Mouse (Mus musculus) heart, adult 2 months (tissue): ENCODE measurements around the gene Hif3a. TPM values are rescaled to one million over a fixed set of nuclear protein-coding genes. Genes with fewer than 3 reads are reported as not detected.
A peak's percentile ranks its signal among the peaks of the same experiment; 100 is the strongest.
"Not testable (repeated sequence)": the region's sequence is repeated elsewhere in the genome, so short reads cannot be mapped to it uniquely, and the experiment has no call there.

Experiments
- DNase-seq, 2 experiments: peaks; one replicate each; pipeline ENCODE4 v3.0.0; 2021
- H3K27ac ChIP-seq: fragments of 200-600 bp; 2 replicates; pipeline ENCODE4 v1.8.1; 2022
- H3K27me3 ChIP-seq: fragments of 200-500 bp; 2 replicates; pipeline ENCODE4 v1.6.1; 2012; ENCODE audit warnings: mild to moderate bottlenecking, low read length, inconsistent platforms, mixed read lengths; ENCODE audit not compliant: control insufficient read depth, insufficient read depth
- H3K36me3 ChIP-seq: fragments of 200-500 bp; 2 replicates; pipeline ENCODE4 v1.6.1; 2012; ENCODE audit warnings: low read length, inconsistent platforms; ENCODE audit not compliant: control insufficient read depth, insufficient read depth
- H3K4me1 ChIP-seq: fragments of 200-500 bp; 2 replicates; pipeline ENCODE4 v1.6.1; 2011; ENCODE audit warnings: low read length; ENCODE audit not compliant: control insufficient read depth, insufficient read depth
- H3K4me3 ChIP-seq: fragments of 200-600 bp; 2 replicates; pipeline ENCODE4 v1.8.1; 2022
- H3K79me2 ChIP-seq: fragments of 200-500 bp; replicated peaks from 2 replicates; pipeline ENCODE4 v1.6.1; 2012; ENCODE audit warnings: mild to moderate bottlenecking, inconsistent platforms, low read length, moderate library complexity, mixed read lengths; ENCODE audit not compliant: control insufficient read depth, insufficient read depth
- H3K9ac ChIP-seq: fragments of 200-500 bp; 2 replicates; pipeline ENCODE4 v1.6.1; 2012; ENCODE audit warnings: low read depth, mild to moderate bottlenecking, control low read depth, inconsistent platforms, low read length, mixed read lengths
- CTCF ChIP-seq: fragments of 200-600 bp; IDR thresholded peaks from 2 replicates; pipeline ENCODE4 v1.8.1; 2022; ENCODE audit warnings: antibody characterized with exemption, mild to moderate bottlenecking, moderate library complexity
- EP300 ChIP-seq: fragments of 200-500 bp; IDR thresholded peaks from 2 replicates; pipeline ENCODE4 v1.6.1; 2011; ENCODE audit warnings: low read depth, low read length, control low read depth; ENCODE audit not compliant: insufficient read depth
- POLR2A ChIP-seq: fragments of 200-500 bp; IDR thresholded peaks from 2 replicates; pipeline ENCODE4 v1.6.1; 2011; ENCODE audit warnings: mild to moderate bottlenecking, low read depth, low read length, control low read depth; ENCODE audit not compliant: insufficient read depth
- WGBS: fragments of 180-500 bp; shearing (Covaris S2); methylation state at CpG from one replicate; pipeline ENCODE4 v1.1.7; 2018; 5-methylcytosine and 5-hydroxymethylcytosine counted together
- intact Hi-C: fragments of 180-260 bp; cut with DNase I; formaldehyde crosslinking; loops from one replicate; pipeline ENCODE4 v1.15.1; 2025
- polyA plus RNA-seq: library from polyadenylated mRNA; depleted of rRNA; stranded (reverse); fragments of >200 nt; gene quantifications from 2 replicates; pipeline ENCODE4 v1.2.3, GENCODE M21; 2012
- total RNA-seq, 2 experiments: library from RNA; stranded (reverse); gene quantifications; 2 replicates each; pipeline ENCODE4 v1.2.3; 2021

Gene Hif3a
- total and polyA plus RNA-seq, 3 experiments = 1.9 to 3.0 (median 2.5) TPM

DNA sequence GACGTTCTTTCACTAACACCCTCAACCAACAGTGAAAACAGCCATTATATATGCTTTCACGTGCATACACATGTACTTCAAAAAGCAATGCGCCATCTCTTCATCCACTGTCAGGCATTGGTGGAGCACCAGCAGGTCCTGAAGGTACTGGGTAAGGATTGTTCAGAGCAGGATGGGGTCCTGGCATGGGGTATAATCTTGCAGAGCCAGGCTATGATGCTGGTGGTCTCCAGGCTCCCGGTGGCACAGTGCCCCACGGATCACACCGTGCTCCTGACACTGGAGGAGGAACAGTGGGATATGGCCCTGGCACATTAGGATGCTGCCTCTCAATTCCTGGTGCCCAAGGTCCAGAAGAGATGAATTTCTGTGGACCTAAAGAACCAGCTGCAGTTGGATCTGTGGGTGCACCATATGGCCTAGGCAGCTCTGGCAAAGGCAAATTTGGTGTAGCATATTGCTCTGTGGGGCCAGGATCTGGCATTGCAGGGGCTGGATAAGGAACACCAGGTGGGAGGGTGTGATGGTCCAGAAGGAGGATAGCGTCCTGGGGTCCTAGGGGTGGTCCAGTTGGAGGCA, 15.9 kb upstream of the Hif3a start:
- intact Hi-C loops = no loop called here

DNA sequence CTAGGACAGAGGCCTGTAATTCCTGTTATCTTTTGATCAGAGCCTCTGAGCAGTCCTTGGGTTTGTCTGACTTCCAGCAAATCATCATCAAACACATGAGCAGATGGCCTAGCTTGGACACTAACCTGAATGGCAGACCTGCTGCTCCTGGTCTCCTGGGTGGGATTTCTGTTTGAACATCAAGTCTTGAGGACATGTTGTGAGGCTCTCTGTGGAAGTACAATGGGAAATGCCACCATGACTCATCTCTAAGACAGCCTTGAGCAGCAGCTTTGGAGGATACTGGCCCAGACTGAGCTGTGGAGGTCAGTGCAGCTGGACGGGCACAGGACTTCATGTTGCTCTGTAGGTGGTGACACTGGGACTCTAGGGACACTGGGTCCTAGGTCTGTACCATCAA, 14.3 kb upstream of the Hif3a start:
- 91% methylated on average over 1 of the region's 1 CpGs for WGBS
- intact Hi-C loops = no loop called here

More for the DNA sequence above, 15.9 kb upstream of the Hif3a start:
- Histone ChIP-seq H3K27me3 (no peaks in the 10 kb centered on the region), H3K9ac (no peak overlapping the region), H3K4me3 (no peak overlapping the region), H3K36me3 (no peaks in the 10 kb centered on the region), H3K4me1 (no peaks in the 10 kb centered on the region), H3K79me2 (no peaks in the 10 kb centered on the region), H3K27ac (no peak overlapping the region)
- no peak for TF ChIP-seq CTCF
- TF ChIP-seq EP300 = no peak
- TF ChIP-seq POLR2A = no peak
- 75% methylated on average over 7 of the region's 7 CpGs for WGBS
- no peak for DNase-seq

DNA sequence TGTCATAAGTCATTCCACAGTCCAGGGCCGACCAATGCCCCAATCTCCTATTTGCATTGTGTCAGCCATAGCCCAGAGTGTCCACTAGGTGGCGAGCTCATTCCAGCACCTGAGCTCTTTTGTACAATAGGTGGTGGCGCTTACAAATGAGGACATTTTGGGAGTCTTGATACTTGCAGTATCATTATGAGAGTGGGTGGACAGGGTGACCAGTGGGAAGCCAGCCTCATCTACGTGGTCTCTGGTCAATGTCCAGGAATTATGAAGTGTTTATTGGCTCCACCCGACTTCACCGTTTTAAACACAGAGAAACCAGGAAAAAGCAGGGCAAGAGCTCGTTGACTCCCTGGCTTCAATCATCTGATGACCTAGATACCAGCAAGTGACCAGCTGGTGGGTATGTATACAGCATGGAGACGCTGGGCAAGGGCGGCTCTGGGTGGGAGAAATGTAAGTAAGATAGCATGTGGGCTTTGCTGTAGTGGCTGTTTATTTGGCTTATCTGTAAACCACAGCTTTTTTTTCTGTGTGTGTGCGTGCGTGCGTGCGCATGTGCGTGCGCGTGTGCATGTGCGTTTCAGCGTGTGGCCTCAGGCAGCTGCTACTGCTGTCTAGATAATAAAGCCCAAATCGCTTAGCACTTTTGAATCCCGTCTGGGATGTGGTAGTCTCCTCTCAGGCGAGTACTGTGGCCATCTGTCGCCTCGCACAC, 11.8 kb upstream of the Hif3a start, which contains the start of gene Psg16:
Gene Psg16 (plus strand): TSS at position 137 of the 712 bp plus-strand sequence.
- Histone ChIP-seq H3K4me1 (no peaks in the 10 kb centered on the region), H3K9ac (no peak within 1 kb of the TSS), H3K79me2 (no peaks in the 10 kb centered on the region), H3K4me3 (no peak within 1 kb of the TSS), H3K27ac (no peak within 1 kb of the TSS), H3K36me3 (no peaks in the 10 kb centered on the region), H3K27me3 (no peaks in the 10 kb centered on the region)
- intact Hi-C loops = no loop called here
- TF ChIP-seq EP300 (no peak), CTCF (peak; percentile 98), POLR2A (no peak)
- 59% methylated on average over 23 of the region's 23 CpGs for WGBS
- peak; percentile 29 to 46 for DNase-seq

More for the DNA sequence above, 14.3 kb upstream of the Hif3a start:
- H3K27me3 ChIP-seq = no peaks in the 10 kb centered on the region
- no peak for DNase-seq
- no peak overlapping the region for H3K9ac ChIP-seq
- TF ChIP-seq EP300 (no peak), POLR2A (no peak), CTCF (no peak)
- no peak overlapping the region for H3K27ac ChIP-seq
- no peaks in the 10 kb centered on the region for H3K4me1 ChIP-seq
- H3K4me3 ChIP-seq = no peak overlapping the region
- H3K36me3 ChIP-seq = no peaks in the 10 kb centered on the region
- no peaks in the 10 kb centered on the region for H3K79me2 ChIP-seq

DNA sequence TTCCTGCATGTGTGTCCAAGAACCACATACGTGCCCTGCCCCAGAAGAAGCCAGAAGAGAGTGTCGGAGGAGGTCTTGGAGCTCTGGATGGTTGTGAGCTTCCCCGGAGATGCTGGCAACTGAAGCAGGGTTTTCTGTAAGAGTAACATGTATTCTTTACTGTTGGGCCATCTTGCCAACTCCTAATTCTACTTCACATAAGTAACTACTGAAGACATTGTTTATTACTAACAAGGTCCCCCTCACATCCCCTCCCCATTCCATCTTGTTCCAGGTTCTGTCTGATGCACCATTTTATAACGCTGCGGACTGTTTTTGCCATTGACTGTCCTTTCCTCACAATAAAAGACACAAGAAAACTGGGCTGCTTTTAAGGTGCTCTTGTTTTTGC, 11.3 kb upstream of the Hif3a start:
- H3K4me3 ChIP-seq = no peak overlapping the region
- no peak overlapping the region for H3K27ac ChIP-seq
- TF ChIP-seq CTCF (no peak), POLR2A (no peak), EP300 (no peak)
- intact Hi-C loops = no loop called here
- no peak for DNase-seq
- H3K36me3 ChIP-seq = no peaks in the 10 kb centered on the region
- no peaks in the 10 kb centered on the region for H3K4me1 ChIP-seq
- no peaks in the 10 kb centered on the region for H3K79me2 ChIP-seq
- H3K27me3 ChIP-seq = no peaks in the 10 kb centered on the region
- H3K9ac ChIP-seq = no peak overlapping the region
- WGBS = 59% methylated on average over 5 of the region's 5 CpGs

DNA sequence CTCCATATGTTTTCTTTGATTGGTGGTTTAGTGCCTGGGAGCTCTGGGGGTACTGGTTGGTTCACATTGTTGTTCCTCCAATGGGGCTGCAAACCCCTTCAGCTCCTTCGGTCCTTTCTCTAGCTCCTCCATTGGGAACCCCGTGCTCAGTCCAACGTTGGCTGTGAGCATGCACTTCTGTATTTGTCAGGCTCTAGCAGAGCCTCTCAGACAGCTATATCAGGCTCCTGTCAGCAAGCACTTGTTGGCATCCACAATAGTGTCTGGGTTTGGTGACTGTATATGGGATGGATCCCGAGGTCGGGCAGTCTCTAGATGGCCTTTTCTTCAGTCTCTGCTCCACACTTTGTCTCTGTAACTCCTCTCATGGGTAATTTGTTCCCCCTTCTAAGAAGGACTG, 5.4 kb upstream of the Hif3a start:
- not testable (repeated sequence) for H3K27ac ChIP-seq, DNase-seq, H3K27me3 ChIP-seq, H3K79me2 ChIP-seq, H3K36me3 ChIP-seq, H3K4me1 ChIP-seq, H3K9ac ChIP-seq, H3K4me3 ChIP-seq
- intact Hi-C loops = loop anchor here (2.0 kb wide), 1 partner anchor 117 kb away; no protein-coding TSS in a partner anchor
- 31% methylated on average over 5 of the region's 5 CpGs for WGBS

DNA sequence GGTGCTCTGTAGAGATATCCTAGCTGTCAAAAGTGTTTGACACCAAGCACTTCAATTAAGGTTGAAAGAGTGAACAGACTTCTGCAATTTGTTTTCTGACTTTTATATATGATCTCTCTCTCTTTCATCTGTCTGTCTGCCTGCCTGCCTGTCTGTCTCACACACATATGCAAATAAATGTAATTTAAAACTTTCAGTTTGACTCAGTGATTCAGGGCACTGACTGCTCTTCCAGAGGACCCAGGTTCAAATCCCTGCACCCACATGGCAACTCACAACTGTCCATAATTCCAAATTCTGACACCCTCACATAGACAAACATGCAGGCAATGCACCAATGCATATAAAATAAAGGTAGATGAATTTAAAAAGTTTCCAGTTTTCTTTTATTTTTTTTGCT, 4.8 kb upstream of the Hif3a start:
- Histone ChIP-seq H3K27ac (no peak overlapping the region), H3K9ac (no peak overlapping the region), H3K4me3 (no peak overlapping the region), H3K79me2 (no peaks in the 10 kb centered on the region), H3K36me3 (no peaks in the 10 kb centered on the region), H3K27me3 (no peaks in the 10 kb centered on the region), H3K4me1 (peaks cover 6% of the 10 kb centered on the region)
- intact Hi-C loops = loop anchor here (1.0 to 2.0 kb wide), 3 partner anchors 65 to 136 kb away; no protein-coding TSS in a partner anchor
- DNase-seq = no peak
- TF ChIP-seq POLR2A = no peak
- no peak for TF ChIP-seq CTCF
- TF ChIP-seq EP300 = no peak
